Mouse (Mus musculus) lung, postnatal 4 days (tissue): ENCODE data around the gene Actrt2.

Experiments
- DNase-seq, 2 experiments: peaks; one replicate each; pipeline ENCODE4 v3.0.0; 2021

Gene Actrt2

DNA sequence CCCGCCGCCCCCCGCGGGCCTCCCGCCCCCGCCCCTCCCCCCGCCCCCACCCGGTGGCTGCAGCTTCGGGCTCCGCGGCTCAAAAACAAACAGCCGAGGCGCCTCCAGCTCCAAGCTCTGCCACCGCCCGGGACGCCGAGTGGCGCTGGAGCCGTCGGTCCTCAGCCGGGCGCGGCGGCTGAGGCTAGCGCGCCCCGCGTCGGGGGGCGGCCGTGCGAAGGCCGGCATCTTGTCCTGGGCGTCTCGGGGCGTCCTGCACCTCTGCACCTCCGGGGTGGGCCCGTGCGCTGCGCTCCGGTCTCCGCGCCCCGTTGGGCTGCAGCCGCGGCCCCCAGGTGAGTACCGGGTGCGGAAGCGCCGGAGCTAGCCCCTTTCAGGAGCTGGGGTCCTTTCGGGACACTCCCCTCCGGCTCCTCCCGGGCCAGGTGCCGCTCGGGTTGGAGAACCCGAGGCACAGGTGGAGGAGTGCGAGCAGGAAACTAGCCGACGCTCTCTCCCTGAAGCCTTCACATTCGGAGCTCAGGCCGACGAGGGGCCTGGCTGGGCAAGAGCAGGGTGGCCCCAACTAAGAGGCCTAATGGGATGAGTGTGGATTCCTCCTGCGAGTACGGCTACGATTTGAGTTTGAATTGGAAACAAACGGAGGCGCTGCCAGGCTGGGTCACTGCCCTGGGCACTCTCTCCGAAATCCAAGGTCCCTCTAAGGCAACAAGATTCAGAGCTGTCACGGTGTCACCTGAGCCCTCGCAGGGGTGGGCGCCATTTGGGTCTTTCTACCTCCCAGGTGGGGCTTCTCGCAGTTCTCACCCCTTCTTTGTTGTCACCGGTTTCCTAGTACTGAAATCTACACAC, 30.0 kb downstream of the Actrt2 start:
- DNase-seq: peak in 1 of 2 experiments; percentile 45

GRCm38 (mm10) chr4:154636721-154637311, 30.9 kb downstream of the Actrt2 start, which contains the start of gene Prdm16:
Prdm16 (minus strand) TSS chr4:154636873.
- peak; percentile 64 to 79 for DNase-seq

- peak in 1 of 2 experiments; percentile 72 for DNase-seq
These were observed 31.6 kb downstream of the Actrt2 start for GRCm38 (mm10) chr4:154636053-154636433.

GRCm38 (mm10) chr4:154635241-154636052, 32.2 kb downstream of the Actrt2 start:
- peak; percentile 69 to 74 for DNase-seq

DNA sequence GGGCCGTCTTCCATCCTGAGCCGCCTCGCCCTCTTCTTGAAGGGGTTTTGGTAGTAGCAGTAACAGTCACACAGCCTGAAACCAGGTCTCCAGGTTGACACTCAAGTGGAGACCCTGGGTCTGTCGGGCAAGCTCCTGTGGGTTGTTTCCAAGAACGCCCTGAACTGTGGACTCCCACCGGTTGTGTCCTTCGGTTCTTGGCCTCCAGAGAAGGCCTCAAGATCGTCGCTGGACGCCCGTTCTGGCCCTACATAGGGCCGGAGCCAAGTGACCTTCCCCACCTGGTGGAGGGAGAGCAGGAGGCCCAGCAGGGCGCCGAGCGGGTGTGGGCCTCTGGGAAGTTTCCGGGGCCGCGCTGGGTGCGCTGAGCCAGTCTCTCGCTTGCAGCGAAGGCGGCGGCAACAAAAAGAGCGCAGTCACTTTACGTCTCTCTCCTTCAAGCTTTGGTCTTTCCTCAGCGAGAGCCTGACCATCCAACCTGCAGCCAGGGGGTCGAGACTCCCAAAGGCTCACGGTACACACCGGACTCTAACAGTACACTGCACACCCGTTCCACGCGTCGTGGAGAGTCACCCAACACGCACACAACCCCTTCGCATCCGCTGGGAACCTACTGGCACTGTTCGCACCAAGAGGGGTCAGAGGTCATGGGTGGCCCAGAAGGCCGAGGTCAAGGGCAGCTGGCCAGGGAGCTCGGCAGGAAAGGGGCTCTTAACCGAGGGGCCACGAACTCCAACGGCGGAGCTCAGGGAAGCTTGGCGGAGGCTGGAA, 33.0 kb downstream of the Actrt2 start:
- peak; percentile 36 to 51 for DNase-seq

- DNase-seq: no peak
These were observed 33.7 kb downstream of the Actrt2 start for GRCm38 (mm10) chr4:154634001-154634400.

DNA sequence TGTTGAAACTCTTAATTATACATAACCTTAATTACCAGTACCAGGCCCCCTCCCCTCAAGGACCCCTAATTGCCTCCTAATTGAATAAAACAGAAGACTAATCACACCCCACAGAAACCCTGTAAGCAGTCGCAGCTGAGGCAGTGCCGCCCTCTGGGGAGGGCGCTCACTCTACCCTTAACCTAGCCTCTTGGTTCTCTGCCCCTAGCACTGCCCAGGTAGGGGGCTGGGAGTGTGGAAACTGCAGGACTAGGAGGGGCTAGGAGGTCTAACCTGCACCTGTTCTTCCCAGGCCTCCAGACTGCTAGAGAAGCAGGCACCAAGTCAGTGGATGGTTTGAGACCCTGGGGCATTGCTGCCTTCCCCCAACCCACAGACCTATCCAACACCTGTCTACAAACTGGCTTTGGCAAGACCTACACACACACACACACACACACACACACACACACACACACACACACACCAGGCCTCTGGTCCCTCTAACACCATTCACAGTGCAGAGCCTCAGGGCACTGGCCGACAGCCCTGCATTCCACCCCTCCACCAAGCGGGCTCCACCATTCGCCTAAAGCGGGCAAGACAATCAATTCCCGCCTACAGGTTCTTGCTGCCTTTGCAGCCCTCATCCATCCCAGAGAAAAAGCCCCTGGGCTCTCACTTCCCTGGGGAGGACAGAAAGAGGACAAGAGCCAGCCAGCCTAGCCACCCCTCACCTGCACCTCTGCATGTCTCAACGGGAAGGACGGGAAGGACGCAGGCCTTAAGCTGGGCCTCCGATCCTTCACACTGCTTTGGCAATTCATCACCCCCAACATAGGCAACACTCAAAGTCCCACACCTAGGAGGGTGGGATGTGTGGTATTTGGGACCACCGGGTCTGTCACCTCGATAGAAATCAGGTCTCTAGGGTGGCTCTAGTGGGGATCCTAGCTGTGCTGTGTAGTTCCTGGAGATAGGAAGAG, 34.6 kb downstream of the Actrt2 start:
- no peak for DNase-seq

- peak in 1 of 2 experiments; percentile 48 for DNase-seq
These were observed 36.9 kb downstream of the Actrt2 start for GRCm38 (mm10) chr4:154630763-154631162.

GRCm38 (mm10) chr4:154627419-154628142, 40.1 kb downstream of the Actrt2 start:
- DNase-seq: no peak

DNA sequence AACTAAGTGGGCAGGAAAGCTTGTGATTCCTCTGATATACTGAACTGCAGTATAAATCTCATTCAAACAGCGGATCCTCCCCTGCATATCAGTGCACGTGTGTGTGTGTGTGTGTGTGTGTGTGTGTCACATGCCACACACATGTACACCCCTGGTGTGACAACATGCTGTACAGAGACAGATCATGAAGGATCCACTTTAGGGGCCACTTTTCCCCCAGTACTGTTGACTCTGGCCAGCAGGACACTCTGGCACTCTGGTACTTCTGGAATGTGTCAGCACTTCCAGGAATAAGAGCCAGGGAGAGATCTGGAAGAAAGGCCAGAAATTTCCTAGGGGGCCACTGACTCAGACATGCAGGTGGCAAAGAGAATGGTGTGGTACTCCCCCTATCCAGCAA, 41.4 kb downstream of the Actrt2 start:
- DNase-seq: no peak

GRCm38 (mm10) chr4:154625710-154626109, 42.0 kb downstream of the Actrt2 start:
- no peak for DNase-seq

DNA sequence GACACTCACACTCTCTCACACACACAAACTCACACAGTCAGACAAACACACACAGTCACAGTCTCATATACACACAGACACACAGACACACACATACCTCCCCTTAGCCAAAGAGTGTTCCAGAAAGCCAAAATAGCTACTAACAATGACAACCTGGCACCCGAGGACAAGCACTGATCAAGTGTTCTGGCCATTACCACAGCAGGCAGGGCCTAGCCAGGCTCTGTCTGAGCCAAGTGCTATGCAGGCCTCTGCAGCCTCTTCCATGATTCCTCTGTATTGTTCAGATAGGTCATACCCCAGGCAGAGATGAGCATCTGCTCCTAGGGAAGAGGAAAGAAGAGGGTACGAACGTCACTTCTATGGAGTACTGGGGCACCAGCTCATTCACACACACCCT, 44.4 kb downstream of the Actrt2 start:
- DNase-seq: no peak

GRCm38 (mm10) chr4:154622521-154622920, 45.1 kb downstream of the Actrt2 start:
- no peak for DNase-seq
